Mouse (Mus musculus) NIH3T3 (cell line): ENCODE measurements around the gene Vmn2r120.
"Not testable (repeated sequence)": the region's sequence is repeated elsewhere in the genome, so short reads cannot be mapped to it uniquely, and the experiment has no call there.

Source experiments
- DNase-seq: peaks from one replicate; pipeline ENCODE4 v3.0.0-alpha.2; 2012; ENCODE audit warnings: low read depth

Vmn2r120 gene

DNA sequence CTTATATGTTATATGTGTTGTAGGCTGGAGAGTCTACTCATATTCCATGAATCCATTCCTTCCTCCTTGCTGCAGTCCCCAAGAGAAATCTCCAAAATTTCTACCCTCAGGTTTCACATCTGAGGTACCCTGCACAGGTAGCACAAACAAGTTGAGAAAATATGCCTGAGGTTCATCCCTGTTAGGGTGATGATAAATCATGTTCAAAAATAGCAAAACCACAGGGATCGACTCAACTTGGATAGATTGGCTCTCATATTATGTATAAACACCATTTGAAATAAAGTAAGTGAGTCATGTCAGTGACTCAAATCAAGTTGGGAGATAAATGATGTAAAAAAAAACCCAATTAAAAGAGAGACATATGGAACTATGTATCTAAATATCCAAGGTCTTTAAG is at the start of gene Vmn2r120:
TSS of gene Vmn2r120 (minus strand) at position 101 of the 400 bp plus-strand sequence.
- no peak for DNase-seq

- not testable (repeated sequence) for DNase-seq
Measured at GRCm38 (mm10) chr17:57587273-57587672, 42.0 kb upstream of the Vmn2r120 start.

- DNase-seq = no peak
Measured at GRCm38 (mm10) chr17:57574075-57574705, 28.9 kb upstream of the Vmn2r120 start.
